Comparison of ENCODE assay signal across 14 mouse cellular contexts in genomic region chr11:52661894-52662593, GRCm38 (mm10).
"Had no signal": no experiment of that assay in that cellular context is flagged by ENCODE, and none has a peak within 500 bp of the region (broad histone marks: within the 10 kb centered on the region; RNA-seq: fewer than 3 reads in every experiment).

No protein-coding gene starts in this region.

- H3K27me3 ChIP-seq: liver, embryonic 15.5 days; midbrain, embryonic 12.5 days had no signal

- DNase-seq: kidney, adult 2 months; kidney, postnatal 25 days; lung, adult 2 months; lung, postnatal 4 days; right cerebral cortex, adult 18-20 months; right cerebral cortex, postnatal 25 days; thymus, postnatal 36 days had no signal

- H3K4me1 ChIP-seq: kidney, embryonic 15.5 days; liver, embryonic 15.5 days had no signal

- ATAC-seq: lung, postnatal 0 days had no signal

- H3K27ac ChIP-seq: kidney, embryonic 15.5 days; left cerebral cortex, adult 2 months; limb, embryonic 10.5 days; liver, embryonic 15.5 days; midbrain, embryonic 12.5 days had no signal

- H3K4me3 ChIP-seq: kidney, embryonic 15.5 days; left cerebral cortex, adult 2 months; limb, embryonic 10.5 days; liver, embryonic 15.5 days; midbrain, embryonic 12.5 days had no signal

- H3K9ac ChIP-seq: kidney, embryonic 15.5 days; liver, embryonic 15.5 days; midbrain, embryonic 12.5 days had no signal

- H3K9me3 ChIP-seq: kidney, embryonic 15.5 days; limb, embryonic 10.5 days; liver, embryonic 15.5 days; midbrain, embryonic 12.5 days had no signal

- H3K36me3 ChIP-seq: kidney, embryonic 15.5 days; limb, embryonic 10.5 days; liver, embryonic 15.5 days; midbrain, embryonic 12.5 days had no signal

- H3K4me2 ChIP-seq: kidney, embryonic 15.5 days; liver, embryonic 11.5 days; liver, embryonic 15.5 days; midbrain, embryonic 12.5 days had no signal
